Mouse (Mus musculus) hindbrain, embryonic 12.5 days (tissue): ENCODE data around the gene Pomp. TPM values are rescaled to one million over a fixed set of nuclear protein-coding genes. Genes with fewer than 3 reads are reported as not detected.
A peak's percentile ranks its signal among the peaks of the same experiment; 100 is the strongest.
"Not testable (repeated sequence)": the region's sequence is repeated elsewhere in the genome, so short reads cannot be mapped to it uniquely, and the experiment has no call there.

Experiments used
- ATAC-seq: fragments of 200-750 bp; cut with Nextera tagmentation; 2 replicates; pipeline ENCODE4 v1.8.0; 2017; ENCODE audit warnings: moderate TSS enrichment; ENCODE audit not compliant: low FRiP score
- H3K27ac ChIP-seq: fragments of 300-500 bp; sonication (generic); 2 replicates; pipeline ENCODE4 v1.5.1; 2016; ENCODE audit warnings: mild to moderate bottlenecking
- H3K27me3 ChIP-seq: fragments of 300-500 bp; sonication (generic); 2 replicates; pipeline ENCODE4 v1.6.1; 2016; ENCODE audit warnings: mild to moderate bottlenecking
- H3K36me3 ChIP-seq: fragments of 300-500 bp; sonication (generic); 2 replicates; pipeline ENCODE4 v1.6.1; 2016; ENCODE audit warnings: mild to moderate bottlenecking
- H3K4me1 ChIP-seq: fragments of 300-500 bp; sonication (generic); 2 replicates; pipeline ENCODE4 v1.6.1; 2016
- H3K4me2 ChIP-seq: fragments of 300-500 bp; sonication (generic); replicated peaks from 2 replicates; pipeline ENCODE4 v1.6.1; 2016; ENCODE audit warnings: mild to moderate bottlenecking
- H3K4me3 ChIP-seq: fragments of 300-500 bp; sonication (generic); 2 replicates; pipeline ENCODE4 v1.5.1; 2016; ENCODE audit warnings: mild to moderate bottlenecking
- H3K9ac ChIP-seq: fragments of 300-500 bp; sonication (generic); 2 replicates; pipeline ENCODE4 v1.6.1; 2016; ENCODE audit warnings: mild to moderate bottlenecking, moderate library complexity
- H3K9me3 ChIP-seq: fragments of 300-500 bp; sonication (generic); replicated peaks from 2 replicates; pipeline ENCODE4 v1.6.1; 2016; ENCODE audit warnings: mild to moderate bottlenecking
- WGBS: fragments of 180-500 bp; shearing (Covaris S2); methylation state at CpG from one replicate; pipeline ENCODE4 v1.1.7; 2016; 5-methylcytosine and 5-hydroxymethylcytosine counted together
- polyA plus RNA-seq: library from polyadenylated mRNA; unstranded; fragments of >200 nt; fragmentation: Nextera tagmentation; extraction: Ambion mirVana; gene quantifications from 2 replicates; pipeline ENCODE4 v1.2.1, GENCODE M21; 2016

Gene Pomp
- polyA plus RNA-seq, 1 experiment from 2014 or later = 476 TPM

GRCm38 (mm10) chr5:147893766-147894454 lies 33.6 kb downstream of the Pomp start:
- Histone ChIP-seq H3K27me3 (peaks cover 24% of the 10 kb centered on the region), H3K4me1 (peaks cover 18% of the 10 kb centered on the region), H3K27ac (no peak overlapping the region), H3K9me3 (no peaks in the 10 kb centered on the region), H3K4me2 (peak overlapping the region; percentile 97), H3K9ac (peak overlapping the region; percentile 59), H3K4me3 (peak overlapping the region; percentile 67), H3K36me3 (no peaks in the 10 kb centered on the region)
- WGBS = 3% methylated on average over 25 of the region's 25 CpGs
- peak; percentile 47; the same call in 1 of the 2 replicates for ATAC-seq

DNA sequence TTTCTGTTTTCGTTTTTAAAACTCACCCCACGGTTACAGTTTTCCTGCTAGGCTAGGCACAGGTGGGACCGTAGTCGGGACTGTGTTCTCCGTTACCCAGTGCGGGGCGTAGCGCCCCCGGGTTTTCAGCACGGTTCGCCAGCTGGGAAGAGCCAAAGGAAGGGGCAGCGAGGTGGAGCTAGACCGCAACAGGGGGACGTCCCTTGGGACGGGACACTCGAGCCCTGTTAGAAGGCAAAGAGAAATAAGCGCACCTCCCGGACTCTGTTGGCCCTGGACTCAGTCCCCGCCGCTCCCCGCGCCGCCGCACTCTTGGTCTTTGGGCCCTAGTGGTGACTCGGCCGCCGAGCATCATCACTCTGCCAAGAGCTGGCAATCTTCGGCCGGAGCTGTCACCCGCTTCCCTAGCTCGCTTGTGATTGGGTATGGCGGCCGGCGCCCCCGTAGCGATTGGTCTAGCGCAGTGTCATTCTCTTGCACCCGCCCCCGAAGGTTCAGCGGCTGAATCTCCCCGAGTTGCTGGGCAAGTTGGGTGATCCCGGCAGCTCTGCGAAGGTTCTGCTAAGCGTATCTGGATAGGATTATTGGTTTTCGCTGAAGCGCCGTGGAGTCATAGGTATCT lies 34.3 kb downstream of the Pomp start, which contains the start of gene Slc46a3:
Slc46a3 (minus strand) TSS at position 361 of the 622 bp plus-strand sequence.
- peaks cover 24% of the 10 kb centered on the region for H3K27me3 ChIP-seq
- ATAC-seq = peak; percentile 99
- WGBS = under 1% methylated on average over 47 of the region's 47 CpGs
- peaks cover 18% of the 10 kb centered on the region for H3K4me1 ChIP-seq
- H3K9ac ChIP-seq = peak within 1 kb of the TSS; percentile 59
- H3K36me3 ChIP-seq = no peaks in the 10 kb centered on the region
- H3K27ac ChIP-seq = no peak within 1 kb of the TSS
- H3K4me2 ChIP-seq = peak within 1 kb of the TSS; percentile 97
- H3K4me3 ChIP-seq = peak within 1 kb of the TSS; percentile 67
- no peaks in the 10 kb centered on the region for H3K9me3 ChIP-seq

DNA sequence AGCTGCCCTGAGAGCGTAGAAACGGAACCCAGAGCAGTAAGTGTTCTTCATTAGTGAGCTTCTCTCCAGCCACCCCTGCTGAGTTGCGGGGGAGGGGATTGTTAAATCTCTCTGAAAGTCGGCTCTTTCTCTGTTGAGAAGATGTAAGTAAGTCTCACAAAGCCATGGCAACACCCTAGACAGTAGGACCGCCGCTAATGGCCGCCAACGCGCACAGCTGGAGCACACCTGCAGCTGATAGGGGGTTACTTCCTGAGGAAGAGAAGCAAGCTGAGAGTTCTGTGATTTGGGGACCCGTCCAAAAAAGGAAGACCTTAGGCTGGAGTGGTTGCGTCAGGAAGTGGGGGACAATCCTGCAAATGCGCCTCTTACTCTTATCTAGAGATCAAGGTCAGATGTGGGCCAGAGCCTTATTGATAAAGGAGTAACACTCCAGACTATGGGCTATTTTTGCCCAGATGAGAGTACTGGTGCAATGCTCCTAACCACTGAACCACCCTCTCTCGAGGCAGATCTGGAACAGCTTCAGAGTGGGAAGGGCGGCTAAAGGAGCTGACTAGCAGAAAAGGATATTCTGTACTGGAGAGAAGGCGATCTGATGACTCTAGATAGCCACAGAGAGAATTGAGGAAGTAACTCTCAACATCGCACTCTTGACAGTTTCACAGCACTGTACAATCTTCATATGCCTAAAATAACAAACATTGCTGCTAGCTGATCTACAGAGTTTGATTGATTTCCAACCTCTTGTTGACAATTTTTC lies 35.4 kb downstream of the Pomp start:
- no peaks in the 10 kb centered on the region for H3K36me3 ChIP-seq
- H3K4me1 ChIP-seq = peaks cover 18% of the 10 kb centered on the region
- peak overlapping the region; percentile 67 for H3K4me3 ChIP-seq
- 24% methylated on average over 16 of the region's 16 CpGs for WGBS
- no peak for ATAC-seq
- H3K27me3 ChIP-seq = peaks cover 24% of the 10 kb centered on the region
- H3K9ac ChIP-seq = 0 out of 2 replicates have a peak overlapping the region, but pooled peaks have one; percentile 19
- H3K27ac ChIP-seq = no peak overlapping the region
- H3K4me2 ChIP-seq = peak overlapping the region; percentile 97
- no peaks in the 10 kb centered on the region for H3K9me3 ChIP-seq

DNA sequence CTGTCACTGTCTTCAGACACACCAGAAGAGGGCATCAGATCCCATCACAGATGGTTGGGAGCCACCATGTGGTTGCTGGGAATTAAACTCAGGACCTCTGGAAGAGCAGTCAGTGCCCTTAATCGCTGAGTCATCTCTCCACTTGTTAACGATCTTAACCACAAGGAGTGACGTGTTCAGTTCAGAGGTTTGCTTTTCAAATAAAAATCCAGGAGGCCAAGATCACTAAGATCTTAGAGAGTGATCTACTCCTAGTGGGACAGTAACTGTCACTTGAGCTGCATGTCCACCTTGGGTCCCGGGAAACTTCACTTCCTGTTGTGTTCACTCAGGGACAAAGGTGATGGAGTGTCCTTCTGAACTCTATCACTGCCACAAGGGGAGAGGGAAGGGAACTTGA lies 36.2 kb downstream of the Pomp start:
- peaks cover 24% of the 10 kb centered on the region for H3K27me3 ChIP-seq
- not testable (repeated sequence) for ATAC-seq, H3K27ac ChIP-seq, H3K4me3 ChIP-seq, H3K36me3 ChIP-seq, H3K9me3 ChIP-seq, H3K4me2 ChIP-seq, H3K9ac ChIP-seq
- WGBS = 84% methylated on average over 4 of the region's 4 CpGs
- H3K4me1 ChIP-seq = peaks cover 18% of the 10 kb centered on the region

- H3K4me3 ChIP-seq = no peak overlapping the region
- no peak overlapping the region for H3K9ac ChIP-seq
- no peaks in the 10 kb centered on the region for H3K36me3 ChIP-seq
- no peak overlapping the region for H3K4me2 ChIP-seq
- peaks cover 15% of the 10 kb centered on the region for H3K4me1 ChIP-seq
- no peaks in the 10 kb centered on the region for H3K9me3 ChIP-seq
- ATAC-seq = no peak
- H3K27ac ChIP-seq = no peak overlapping the region
- peaks cover 13% of the 10 kb centered on the region for H3K27me3 ChIP-seq
- WGBS = 77% methylated on average over 2 of the region's 2 CpGs
Measured at GRCm38 (mm10) chr5:147898254-147898653, 38.0 kb downstream of the Pomp start.

DNA sequence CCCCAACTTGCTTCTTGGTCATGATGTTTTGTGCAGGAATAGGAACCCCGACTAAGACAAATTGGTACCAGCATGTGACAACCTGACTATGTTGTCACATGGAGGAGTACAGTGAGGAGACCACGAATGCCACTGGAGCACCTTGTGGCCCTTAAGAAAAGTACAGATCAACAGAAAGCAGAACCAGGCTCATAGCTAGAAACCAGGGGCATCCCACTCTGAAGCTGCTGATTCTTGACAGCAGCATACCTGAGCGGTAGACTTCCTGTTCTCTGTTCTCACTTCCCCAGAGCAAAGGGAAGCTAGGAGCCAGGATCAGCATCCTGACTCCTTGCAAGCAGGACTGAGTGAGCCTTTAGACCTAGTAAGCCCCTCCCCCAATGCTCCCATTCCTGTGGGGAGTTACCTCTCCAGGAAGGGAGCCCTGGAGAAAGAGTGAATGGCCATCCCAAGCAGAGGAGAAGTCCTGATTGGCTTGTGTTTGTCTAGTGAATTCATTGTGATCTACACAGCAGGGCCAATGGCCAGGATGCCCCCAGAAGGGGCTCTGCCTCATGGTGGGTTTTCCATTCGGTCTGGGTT lies 38.8 kb downstream of the Pomp start:
- H3K4me3 ChIP-seq = no peak overlapping the region
- no peak for ATAC-seq
- 64% methylated on average over 4 of the region's 4 CpGs for WGBS

DNA sequence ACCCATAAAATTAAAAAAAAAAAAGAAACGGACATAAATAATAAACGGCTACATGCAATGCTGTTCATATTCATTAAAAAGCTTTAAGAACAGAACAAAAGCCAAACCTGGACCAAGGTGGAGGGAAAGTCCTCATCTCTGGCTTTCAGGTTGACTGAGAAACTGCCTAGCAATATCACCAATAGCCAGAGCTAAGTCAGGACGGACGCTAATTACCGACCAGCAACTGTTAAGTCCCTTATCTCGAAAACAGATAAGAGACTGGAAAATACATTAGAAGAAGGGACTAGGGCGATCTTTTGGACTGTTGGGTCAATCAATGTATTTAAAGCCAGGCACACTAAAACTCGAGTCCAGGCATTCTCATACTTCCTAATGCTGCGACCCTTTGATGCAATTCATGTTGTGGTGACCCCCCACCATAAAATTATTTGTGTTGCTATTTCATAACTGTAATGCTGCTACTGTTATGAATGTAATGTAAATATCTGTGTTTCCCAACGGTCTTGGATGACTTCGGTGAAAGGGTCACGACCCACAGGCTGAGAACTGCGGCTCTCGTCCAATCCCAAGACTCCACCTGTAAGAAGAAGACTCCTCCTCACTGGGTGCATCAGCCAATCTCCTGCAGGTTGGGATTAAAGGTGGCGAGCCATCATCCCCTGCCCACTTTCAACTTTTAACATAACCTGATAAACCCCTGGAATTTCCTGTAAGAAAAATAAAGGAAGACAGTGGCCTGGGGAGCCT lies 41.9 kb downstream of the Pomp start:
- H3K27me3 ChIP-seq = no peaks in the 10 kb centered on the region; the same call in 1 of the 2 replicates
- WGBS = 87% methylated on average over 15 of the region's 15 CpGs
- no peaks in the 10 kb centered on the region for H3K9me3 ChIP-seq
- no peaks in the 10 kb centered on the region for H3K4me1 ChIP-seq
- H3K4me2 ChIP-seq = no peak overlapping the region
- no peak for ATAC-seq
- H3K27ac ChIP-seq = no peak overlapping the region
- H3K9ac ChIP-seq = no peak overlapping the region
- no peaks in the 10 kb centered on the region for H3K36me3 ChIP-seq
- no peak overlapping the region for H3K4me3 ChIP-seq

More for the DNA sequence above, 38.8 kb downstream of the Pomp start:
- Histone ChIP-seq H3K4me1 (peaks cover 7% of the 10 kb centered on the region), H3K9me3 (no peaks in the 10 kb centered on the region), H3K27ac (no peak overlapping the region), H3K27me3 (peaks cover 9% of the 10 kb centered on the region), H3K36me3 (no peaks in the 10 kb centered on the region), H3K4me2 (no peak overlapping the region), H3K9ac (no peak overlapping the region)

GRCm38 (mm10) chr5:147903166-147903565 lies 42.9 kb downstream of the Pomp start:
- H3K4me1 ChIP-seq = no peaks in the 10 kb centered on the region
- no peak overlapping the region for H3K4me3 ChIP-seq
- no peaks in the 10 kb centered on the region for H3K9me3 ChIP-seq
- H3K36me3 ChIP-seq = no peaks in the 10 kb centered on the region
- H3K27ac ChIP-seq = no peak overlapping the region
- no peak for ATAC-seq
- H3K4me2 ChIP-seq = no peak overlapping the region
- WGBS = 86% methylated on average over 9 of the region's 9 CpGs
- no peak overlapping the region for H3K9ac ChIP-seq
- no peaks in the 10 kb centered on the region; the same call in 1 of the 2 replicates for H3K27me3 ChIP-seq

- Histone ChIP-seq H3K27ac (no peak overlapping the region), H3K4me3 (no peak overlapping the region), H3K9ac (no peak overlapping the region), H3K36me3 (no peaks in the 10 kb centered on the region), H3K4me1 (no peaks in the 10 kb centered on the region), H3K27me3 (no peaks in the 10 kb centered on the region), H3K4me2 (no peak overlapping the region), H3K9me3 (no peaks in the 10 kb centered on the region)
- no peak for ATAC-seq
- WGBS = 57% methylated on average over 8 of the region's 11 CpGs
Measured at GRCm38 (mm10) chr5:147907144-147907543, 46.9 kb downstream of the Pomp start.

- H3K9ac ChIP-seq = no peak overlapping the region
- WGBS = 87% methylated on average over 8 of the region's 8 CpGs
Measured at GRCm38 (mm10) chr5:147907851-147908250, 47.6 kb downstream of the Pomp start.

GRCm38 (mm10) chr5:147910807-147911509 lies 50.7 kb downstream of the Pomp start:
- H3K36me3 ChIP-seq = no peaks in the 10 kb centered on the region
- no peak overlapping the region for H3K27ac ChIP-seq
- H3K27me3 ChIP-seq = no peaks in the 10 kb centered on the region
- no peaks in the 10 kb centered on the region for H3K9me3 ChIP-seq
- no peak overlapping the region for H3K4me3 ChIP-seq
- 83% methylated on average over 12 of the region's 12 CpGs for WGBS
- H3K4me2 ChIP-seq = no peak overlapping the region
- H3K9ac ChIP-seq = no peak overlapping the region
- ATAC-seq = no peak
- peaks cover 6% of the 10 kb centered on the region for H3K4me1 ChIP-seq

More at GRCm38 (mm10) chr5:147907851-147908250, 47.6 kb downstream of the Pomp start:
- Histone ChIP-seq H3K4me1 (no peaks in the 10 kb centered on the region), H3K27ac (no peak overlapping the region), H3K4me2 (no peak overlapping the region), H3K4me3 (no peak overlapping the region), H3K27me3 (no peaks in the 10 kb centered on the region), H3K36me3 (no peaks in the 10 kb centered on the region), H3K9me3 (no peaks in the 10 kb centered on the region)
- no peak for ATAC-seq
